Mouse (Mus musculus) C2C12 (cell line): ENCODE results near the gene Ap1ar. TPM values are rescaled to one million over a fixed set of nuclear protein-coding genes. Genes with fewer than 3 reads are reported as not detected.

Source experiments
- H3K27me3 ChIP-seq: one replicate; pipeline ENCODE4 v1.6.1; 2011; ENCODE audit not compliant: control insufficient read depth, insufficient read depth, insufficient read length
- H3K36me3 ChIP-seq: one replicate; pipeline ENCODE4 v1.6.1; 2011; ENCODE audit not compliant: control insufficient read depth, insufficient read depth
- H3K4me3 ChIP-seq: one replicate; pipeline ENCODE4 v1.5.1; 2011; ENCODE audit warnings: mild to moderate bottlenecking, control low read depth; ENCODE audit not compliant: poor library complexity, insufficient read depth, severe bottlenecking
- H3K79me2 ChIP-seq: one replicate; pipeline ENCODE4 v1.6.1; 2011; ENCODE audit not compliant: control insufficient read depth, insufficient read depth
- H3K79me3 ChIP-seq: one replicate; pipeline ENCODE4 v1.6.1; 2011; ENCODE audit warnings: low read depth, control low read depth
- H3ac ChIP-seq: one replicate; pipeline ENCODE3; 2011; ENCODE audit warnings: low read depth; ENCODE audit not compliant: control insufficient read depth, insufficient read length
- CEBPB ChIP-seq: IDR thresholded peaks from one replicate; pipeline ENCODE4 v1.6.1; 2011; ENCODE audit warnings: low read depth, mild to moderate bottlenecking, control low read depth, moderate library complexity
- CTCF ChIP-seq: IDR thresholded peaks from one replicate; pipeline ENCODE4 v1.5.1; 2011; ENCODE audit not compliant: control insufficient read depth, insufficient read depth, insufficient read length
- FOSL1 ChIP-seq: IDR thresholded peaks from one replicate; pipeline ENCODE4 v1.8.0; 2011; ENCODE audit warnings: mild to moderate bottlenecking, low read length; ENCODE audit not compliant: poor library complexity, insufficient read depth, severe bottlenecking
- MAX ChIP-seq: IDR thresholded peaks from one replicate; pipeline ENCODE4 v1.6.1; 2011; ENCODE audit warnings: mild to moderate bottlenecking, control low read depth
- MYOD1 ChIP-seq: IDR thresholded peaks from one replicate; pipeline ENCODE4 v1.6.1; 2011; ENCODE audit warnings: low read depth; ENCODE audit not compliant: control insufficient read depth, insufficient read length
- MYOG ChIP-seq: IDR thresholded peaks from one replicate; pipeline ENCODE4 v1.6.1; 2011; ENCODE audit not compliant: control insufficient read depth, insufficient read length; ENCODE audit errors: extremely low read depth
- USF1 ChIP-seq: IDR thresholded peaks from one replicate; pipeline ENCODE4 v1.6.1; 2011; ENCODE audit warnings: low read depth, mild to moderate bottlenecking, control low read depth, moderate library complexity
- polyA plus RNA-seq: library from polyadenylated mRNA; unstranded; fragments of >200 nt; fragmentation: generic; extraction: Trizol; gene quantifications from one replicate; pipeline ENCODE4 v1.2.1, GENCODE M21; 2012; ENCODE audit warnings: missing spikeins

The Ap1ar gene
- polyA plus RNA-seq, 1 experiment = 13.0 TPM

- Histone ChIP-seq H3K79me3 (peaks cover 38% of the 10 kb centered on the region), H3K4me3 (no peak overlapping the region), H3ac (no peak overlapping the region), H3K27me3 (no peaks in the 10 kb centered on the region), H3K79me2 (peaks cover 76% of the 10 kb centered on the region), H3K36me3 (peaks cover 5% of the 10 kb centered on the region)
- no peak for TF ChIP-seq CTCF
- no peak for TF ChIP-seq MYOG
- no peak for TF ChIP-seq MAX
- TF ChIP-seq MYOD1 = no peak
- TF ChIP-seq CEBPB = no peak
- no peak for TF ChIP-seq FOSL1
- no peak for TF ChIP-seq USF1
These were observed 10.2 kb downstream of the Ap1ar start for GRCm38 (mm10) chr3:127827123-127827522.

GRCm38 (mm10) chr3:127826503-127826902 lies 10.8 kb downstream of the Ap1ar start:
- H3K27me3 ChIP-seq = no peaks in the 10 kb centered on the region
- H3K4me3 ChIP-seq = no peak overlapping the region
- peaks cover 34% of the 10 kb centered on the region for H3K79me3 ChIP-seq
- TF ChIP-seq MYOG = no peak
- no peak for TF ChIP-seq FOSL1
- peaks cover 69% of the 10 kb centered on the region for H3K79me2 ChIP-seq
- no peak overlapping the region for H3ac ChIP-seq
- peaks cover 5% of the 10 kb centered on the region for H3K36me3 ChIP-seq

GRCm38 (mm10) chr3:127823886-127824863 lies 13.1 kb downstream of the Ap1ar start:
- no peak overlapping the region for H3K4me3 ChIP-seq
- H3K79me3 ChIP-seq = peaks cover 20% of the 10 kb centered on the region
- H3K79me2 ChIP-seq = peaks cover 46% of the 10 kb centered on the region
- H3K36me3 ChIP-seq = peaks cover 14% of the 10 kb centered on the region
- TF ChIP-seq USF1 (no peak), MYOD1 (no peak), CEBPB (no peak), MAX (no peak), CTCF (no peak), MYOG (no peak), FOSL1 (no peak)
- no peaks in the 10 kb centered on the region for H3K27me3 ChIP-seq
- no peak overlapping the region for H3ac ChIP-seq

- H3K27me3 ChIP-seq = no peaks in the 10 kb centered on the region
- peaks cover 24% of the 10 kb centered on the region for H3K79me2 ChIP-seq
- TF ChIP-seq MAX = no peak
- no peak for TF ChIP-seq MYOD1
- no peak for TF ChIP-seq CTCF
- TF ChIP-seq FOSL1 = no peak
- TF ChIP-seq MYOG = no peak
- TF ChIP-seq CEBPB = no peak
- no peak for TF ChIP-seq USF1
- no peak overlapping the region for H3ac ChIP-seq
- peaks cover 7% of the 10 kb centered on the region for H3K79me3 ChIP-seq
- no peak overlapping the region for H3K4me3 ChIP-seq
- peaks cover 14% of the 10 kb centered on the region for H3K36me3 ChIP-seq
These were observed 16.1 kb downstream of the Ap1ar start for GRCm38 (mm10) chr3:127821209-127821608.

GRCm38 (mm10) chr3:127820400-127820799 lies 16.9 kb downstream of the Ap1ar start:
- TF ChIP-seq FOSL1 = no peak
- TF ChIP-seq MYOG = no peak
- no peak for TF ChIP-seq MYOD1
- TF ChIP-seq MAX = no peak
- no peak for TF ChIP-seq USF1
- TF ChIP-seq CEBPB = no peak
- TF ChIP-seq CTCF = no peak
- H3K79me3 ChIP-seq = peaks cover 7% of the 10 kb centered on the region
- peaks cover 16% of the 10 kb centered on the region for H3K79me2 ChIP-seq
- peaks cover 14% of the 10 kb centered on the region for H3K36me3 ChIP-seq
- no peak overlapping the region for H3ac ChIP-seq
- no peaks in the 10 kb centered on the region for H3K27me3 ChIP-seq
- no peak overlapping the region for H3K4me3 ChIP-seq
